Mouse (Mus musculus): ENCODE data around the gene Sash3.

DNA sequence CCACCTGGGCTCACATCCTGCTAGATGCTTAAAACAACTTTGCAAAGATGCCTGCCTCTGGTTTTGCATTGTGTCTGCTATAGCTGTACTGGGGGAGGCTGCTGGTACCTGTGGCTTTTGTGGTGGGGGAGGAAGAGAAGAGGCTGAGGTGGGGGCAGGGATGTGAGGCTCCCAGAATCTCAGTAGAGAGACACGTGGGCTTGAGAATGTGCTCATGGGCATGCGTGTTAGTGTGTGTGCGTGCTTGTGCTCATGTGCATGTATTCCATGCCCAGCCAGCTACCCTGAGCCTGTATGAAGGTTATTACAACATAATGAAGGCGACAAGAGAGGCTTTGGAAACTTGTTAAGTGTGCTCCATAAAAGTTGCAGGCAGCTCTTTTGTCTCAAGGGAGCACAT, 9.3 kb upstream of the Sash3 start:
- no peak for TF ChIP-seq CTCF (IDR thresholded peaks at IDR 0.05; ENCODE audit: low read depth, low read length)
- TF ChIP-seq POLR2A (IDR thresholded peaks at IDR 0.05; ENCODE audit: extremely low read depth, insufficient read depth, low read length), result no peak

Measured in liver, adult 2 months (tissue).